Mouse (Mus musculus): ENCODE data around the gene Wwp2. TPM values are rescaled to one million over a fixed set of nuclear protein-coding genes. Genes with fewer than 3 reads are reported as not detected.

The Wwp2 gene
- polyA plus RNA-seq, 1 experiment from 2014 or later = 39.4 TPM

GRCm38 (mm10) chr8:107576702-107577101 lies 140.5 kb downstream of the Wwp2 start:
- peak overlapping the region; percentile 30; the same call in 1 of the 2 replicates for H3K4me2 ChIP-seq (replicated peaks)
- no peak overlapping the region for H3K9ac ChIP-seq (replicated peaks)
- H3K36me3 ChIP-seq = peaks cover 37% of the 10 kb centered on the region
- peak overlapping the region; percentile 3; the same call in 1 of the 2 replicates for H3K4me3 ChIP-seq
- ATAC-seq (replicated peaks) = peak; percentile 77
- WGBS = 5% methylated on average over 10 of the region's 10 CpGs
- H3K4me1 ChIP-seq = peaks cover 4% of the 10 kb centered on the region; the same call in 1 of the 2 replicates
- H3K27ac ChIP-seq (replicated peaks) = peak overlapping the region; percentile 47
- H3K9me3 ChIP-seq = no peaks in the 10 kb centered on the region
- no peaks in the 10 kb centered on the region for H3K27me3 ChIP-seq

GRCm38 (mm10) chr8:107577640-107578039 lies 141.5 kb downstream of the Wwp2 start:
- H3K4me1 ChIP-seq = peaks cover 4% of the 10 kb centered on the region; the same call in 1 of the 2 replicates
- peak overlapping the region; percentile 47; the same call in 1 of the 2 replicates for H3K27ac ChIP-seq (replicated peaks)
- no peak overlapping the region for H3K4me2 ChIP-seq (replicated peaks)
- no peak for ATAC-seq (replicated peaks)
- no peak overlapping the region for H3K4me3 ChIP-seq
- no peaks in the 10 kb centered on the region for H3K9me3 ChIP-seq
- WGBS = 90% methylated on average over 4 of the region's 4 CpGs
- H3K9ac ChIP-seq (replicated peaks) = no peak overlapping the region
- no peaks in the 10 kb centered on the region for H3K27me3 ChIP-seq
- peaks cover 46% of the 10 kb centered on the region for H3K36me3 ChIP-seq

GRCm38 (mm10) chr8:107578132-107578531 lies 142.0 kb downstream of the Wwp2 start:
- WGBS = 94% methylated on average over 8 of the region's 8 CpGs
- H3K9me3 ChIP-seq = no peaks in the 10 kb centered on the region
- no peak overlapping the region for H3K27ac ChIP-seq (replicated peaks)
- peaks cover 51% of the 10 kb centered on the region for H3K36me3 ChIP-seq
- ATAC-seq (replicated peaks) = no peak
- H3K27me3 ChIP-seq = no peaks in the 10 kb centered on the region
- no peak overlapping the region for H3K9ac ChIP-seq (replicated peaks)
- H3K4me2 ChIP-seq (replicated peaks) = no peak overlapping the region
- H3K4me1 ChIP-seq = peaks cover 4% of the 10 kb centered on the region; the same call in 1 of the 2 replicates
- no peak overlapping the region for H3K4me3 ChIP-seq

GRCm38 (mm10) chr8:107578541-107578940 lies 142.4 kb downstream of the Wwp2 start:
- H3K9ac ChIP-seq (replicated peaks) = no peak overlapping the region
- ATAC-seq (replicated peaks) = no peak
- no peak overlapping the region for H3K4me3 ChIP-seq
- peaks cover 55% of the 10 kb centered on the region for H3K36me3 ChIP-seq
- H3K27ac ChIP-seq (replicated peaks) = no peak overlapping the region
- no peak overlapping the region for H3K4me2 ChIP-seq (replicated peaks)
- no peaks in the 10 kb centered on the region for H3K27me3 ChIP-seq
- 86% methylated on average over 8 of the region's 8 CpGs for WGBS
- H3K4me1 ChIP-seq = peaks cover 4% of the 10 kb centered on the region; the same call in 1 of the 2 replicates
- no peaks in the 10 kb centered on the region for H3K9me3 ChIP-seq

- Histone ChIP-seq H3K4me2 (replicated peaks) (no peak overlapping the region), H3K27ac (replicated peaks) (no peak overlapping the region), H3K27me3 (no peaks in the 10 kb centered on the region), H3K4me3 (no peak overlapping the region), H3K9ac (replicated peaks) (no peak overlapping the region), H3K4me1 (peaks cover 5% of the 10 kb centered on the region; the same call in 1 of the 2 replicates), H3K9me3 (no peaks in the 10 kb centered on the region), H3K36me3 (peaks cover 72% of the 10 kb centered on the region)
- 94% methylated on average over 13 of the region's 13 CpGs for WGBS
- ATAC-seq (replicated peaks) = no peak
These were observed 144.7 kb downstream of the Wwp2 start for GRCm38 (mm10) chr8:107580879-107581278.

- H3K4me2 ChIP-seq (replicated peaks) = no peak overlapping the region
- H3K9ac ChIP-seq (replicated peaks) = no peak overlapping the region
- no peak overlapping the region for H3K27ac ChIP-seq (replicated peaks)
- no peak for ATAC-seq (replicated peaks)
- no peaks in the 10 kb centered on the region for H3K9me3 ChIP-seq
- no peak overlapping the region for H3K4me3 ChIP-seq
- H3K4me1 ChIP-seq = peaks cover 9% of the 10 kb centered on the region
- peaks cover 72% of the 10 kb centered on the region for H3K36me3 ChIP-seq
- WGBS = 96% methylated on average over 4 of the region's 4 CpGs
- H3K27me3 ChIP-seq = no peaks in the 10 kb centered on the region
These were observed 145.4 kb downstream of the Wwp2 start for GRCm38 (mm10) chr8:107581536-107581935.

GRCm38 (mm10) chr8:107582136-107582535 lies 146.0 kb downstream of the Wwp2 start:
- Histone ChIP-seq H3K27me3 (no peaks in the 10 kb centered on the region), H3K36me3 (peaks cover 72% of the 10 kb centered on the region), H3K4me2 (replicated peaks) (no peak overlapping the region), H3K4me3 (no peak overlapping the region), H3K9ac (replicated peaks) (no peak overlapping the region), H3K9me3 (no peaks in the 10 kb centered on the region), H3K27ac (replicated peaks) (no peak overlapping the region), H3K4me1 (peaks cover 14% of the 10 kb centered on the region)
- ATAC-seq (replicated peaks) = no peak
- 93% methylated on average over 11 of the region's 11 CpGs for WGBS

- peak; percentile 17; the same call in 1 of the 2 replicates for ATAC-seq (replicated peaks)
These were observed 151.3 kb downstream of the Wwp2 start for GRCm38 (mm10) chr8:107587429-107587994.

GRCm38 (mm10) chr8:107587995-107588780 lies 152.0 kb downstream of the Wwp2 start, which contains the start of gene Psmd7:
TSS of gene Psmd7 (minus strand) at chr8:107588464.
- H3K36me3 ChIP-seq = peaks cover 21% of the 10 kb centered on the region
- peak within 1 kb of the TSS; percentile 70 for H3K4me2 ChIP-seq (replicated peaks)
- H3K4me3 ChIP-seq = peak within 1 kb of the TSS; percentile 81
- peak within 1 kb of the TSS; percentile 82 for H3K9ac ChIP-seq (replicated peaks)
- no peaks in the 10 kb centered on the region for H3K27me3 ChIP-seq
- H3K4me1 ChIP-seq = peaks cover 18% of the 10 kb centered on the region
- peak within 1 kb of the TSS; percentile 82 for H3K27ac ChIP-seq (replicated peaks)
- 2% methylated on average over 48 of the region's 65 CpGs for WGBS
- peak; percentile 98 for ATAC-seq (replicated peaks)
- H3K9me3 ChIP-seq = no peaks in the 10 kb centered on the region

More at GRCm38 (mm10) chr8:107587429-107587994, 151.3 kb downstream of the Wwp2 start:
- Histone ChIP-seq H3K4me2 (replicated peaks) (peak overlapping the region; percentile 70), H3K27me3 (no peaks in the 10 kb centered on the region), H3K36me3 (peaks cover 28% of the 10 kb centered on the region), H3K27ac (replicated peaks) (peak overlapping the region; percentile 82), H3K9ac (replicated peaks) (peak overlapping the region; percentile 82), H3K4me1 (peaks cover 18% of the 10 kb centered on the region), H3K9me3 (no peaks in the 10 kb centered on the region), H3K4me3 (peak overlapping the region; percentile 81)
- under 1% methylated on average over 17 of the region's 17 CpGs for WGBS

GRCm38 (mm10) chr8:107593967-107594729 lies 158.0 kb downstream of the Wwp2 start:
- 71% methylated on average over 5 of the region's 6 CpGs for WGBS
- H3K4me2 ChIP-seq (replicated peaks) = no peak overlapping the region
- no peak overlapping the region for H3K9ac ChIP-seq (replicated peaks)
- H3K27ac ChIP-seq (replicated peaks) = no peak overlapping the region
- H3K4me1 ChIP-seq = no peaks in the 10 kb centered on the region
- H3K36me3 ChIP-seq = no peaks in the 10 kb centered on the region
- ATAC-seq (replicated peaks) = no peak
- H3K4me3 ChIP-seq = no peak overlapping the region
- H3K9me3 ChIP-seq = no peaks in the 10 kb centered on the region
- no peaks in the 10 kb centered on the region for H3K27me3 ChIP-seq

- 76% methylated on average over 6 of the region's 6 CpGs for WGBS
- H3K4me3 ChIP-seq = no peak overlapping the region
- no peaks in the 10 kb centered on the region for H3K9me3 ChIP-seq
- no peak overlapping the region for H3K27ac ChIP-seq (replicated peaks)
- ATAC-seq (replicated peaks) = no peak
- no peaks in the 10 kb centered on the region for H3K27me3 ChIP-seq
- H3K9ac ChIP-seq (replicated peaks) = no peak overlapping the region
- no peak overlapping the region for H3K4me2 ChIP-seq (replicated peaks)
- H3K4me1 ChIP-seq = no peaks in the 10 kb centered on the region
- H3K36me3 ChIP-seq = no peaks in the 10 kb centered on the region
These were observed 158.7 kb downstream of the Wwp2 start for GRCm38 (mm10) chr8:107594817-107595216.

- Histone ChIP-seq H3K27me3 (no peaks in the 10 kb centered on the region), H3K27ac (replicated peaks) (no peak overlapping the region), H3K9me3 (no peaks in the 10 kb centered on the region), H3K4me2 (replicated peaks) (no peak overlapping the region), H3K36me3 (no peaks in the 10 kb centered on the region), H3K9ac (replicated peaks) (no peak overlapping the region), H3K4me3 (no peak overlapping the region), H3K4me1 (no peaks in the 10 kb centered on the region)
- no peak for ATAC-seq (replicated peaks)
- 61% methylated on average over 1 of the region's 1 CpGs for WGBS
These were observed 161.6 kb downstream of the Wwp2 start for GRCm38 (mm10) chr8:107597731-107598130.
